Mouse (Mus musculus): ENCODE measurements at regions not wholly inside any gene's neighbourhood (a gene's known extent, or its start where the extent isn't known, plus 50 kb on each side); places are given as distances from the start of the nearest gene placed in this dataset.

GRCm38 (mm10) chr1:186572092-186572491 is 133.7 kb downstream of the Tgfb2 start:
- no peak for TF ChIP-seq POU5F1 (IDR thresholded peaks at IDR 0.05; ENCODE audit: borderline replicate concordance, low read length)
- TF ChIP-seq CTCF (conservative IDR thresholded peaks at IDR 0.05; ENCODE audit: low read length), result no peak
